26 mouse cellular contexts compared by ENCODE assay signal in the genomic region with DNA sequence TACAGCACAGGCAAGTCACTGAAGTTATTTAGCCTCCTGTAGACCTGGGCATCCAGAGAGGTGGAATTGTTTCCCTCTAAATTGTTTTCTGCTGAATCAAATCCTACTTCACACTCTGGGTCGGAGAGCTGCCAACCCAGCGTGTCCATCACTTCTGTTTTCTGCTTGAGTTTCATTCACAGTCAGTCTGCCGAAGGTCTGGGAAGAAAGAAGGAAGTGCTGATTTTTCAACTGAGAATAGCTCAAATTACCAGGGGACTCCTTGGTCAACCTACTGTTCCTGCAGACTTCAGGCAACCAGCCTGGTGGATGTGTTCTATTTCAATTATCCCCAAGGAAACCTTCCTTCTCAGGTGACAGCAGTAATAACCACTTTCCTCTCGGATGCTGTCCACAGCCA.
"Had no signal": no experiment of that assay in that cellular context is flagged by ENCODE, and none has a peak within 500 bp of the region (broad histone marks: within the 10 kb centered on the region; RNA-seq: fewer than 3 reads in every experiment).

No protein-coding gene starts in this region.

- DNase-seq: gastrocnemius, adult 2 months; gastrocnemius, postnatal 10 days; gastrocnemius, postnatal 25 days; heart, postnatal 14 days; heart, postnatal 36 days; kidney, adult 11 months; kidney, adult 2 months; kidney, adult 9 months; kidney, postnatal 14 days; kidney, postnatal 36 days; layer of hippocampus, adult 9-11 months; layer of hippocampus, postnatal 36 days; left cerebral cortex, postnatal 4 days had no signal

- H3K9ac ChIP-seq: heart, embryonic 13.5 days; heart, embryonic 15.5 days; hindbrain, embryonic 13.5 days; hindbrain, embryonic 15.5 days; kidney, embryonic 15.5 days; limb, embryonic 13.5 days; limb, embryonic 15.5 days; liver, embryonic 12.5 days; liver, embryonic 14.5 days had no signal

- H3K36me3 ChIP-seq: heart, embryonic 13.5 days; heart, embryonic 15.5 days; hindbrain, embryonic 13.5 days; hindbrain, embryonic 15.5 days; kidney, embryonic 15.5 days; limb, embryonic 13.5 days; limb, embryonic 15.5 days; liver, embryonic 12.5 days had no signal

- H3K4me2 ChIP-seq: heart, embryonic 11.5 days; heart, embryonic 13.5 days; heart, embryonic 15.5 days; hindbrain, embryonic 13.5 days; hindbrain, embryonic 15.5 days; kidney, embryonic 15.5 days; limb, embryonic 13.5 days; limb, embryonic 15.5 days; liver, embryonic 12.5 days had no signal

- ATAC-seq: intestine, embryonic 16.5 days; liver, embryonic 12.5 days had no signal

- H3K27ac ChIP-seq: gastrocnemius, adult 2 months; heart, embryonic 13.5 days; heart, embryonic 15.5 days; hindbrain, embryonic 13.5 days; hindbrain, embryonic 15.5 days; hindbrain, postnatal 0 days; kidney, embryonic 15.5 days; kidney, postnatal 0 days; limb, embryonic 13.5 days; limb, embryonic 15.5 days; liver, embryonic 12.5 days; liver, embryonic 14.5 days had no signal

- H3K27me3 ChIP-seq: heart, embryonic 13.5 days; heart, embryonic 15.5 days; hindbrain, embryonic 13.5 days; hindbrain, embryonic 15.5 days; kidney, embryonic 15.5 days; limb, embryonic 13.5 days; limb, embryonic 15.5 days; liver, embryonic 12.5 days had no signal

- H3K4me3 ChIP-seq: gastrocnemius, adult 2 months; heart, embryonic 13.5 days; heart, embryonic 15.5 days; hindbrain, embryonic 13.5 days; hindbrain, embryonic 15.5 days; kidney, embryonic 15.5 days; limb, embryonic 13.5 days; limb, embryonic 15.5 days; liver, embryonic 12.5 days had no signal

- H3K4me1 ChIP-seq: heart, embryonic 13.5 days; heart, embryonic 15.5 days; kidney, embryonic 15.5 days; liver, embryonic 12.5 days had no signal

- H3K9me3 ChIP-seq: heart, embryonic 13.5 days; heart, embryonic 15.5 days; hindbrain, embryonic 13.5 days; hindbrain, embryonic 15.5 days; kidney, embryonic 15.5 days; limb, embryonic 13.5 days; limb, embryonic 15.5 days; liver, embryonic 12.5 days had no signal
